Mouse (Mus musculus) spleen, adult 2 months (tissue): ENCODE measurements at regions not wholly inside any gene's neighbourhood (a gene's known extent, or its start where the extent isn't known, plus 50 kb on each side); places are given as distances from the start of the nearest gene placed in this dataset.

Experiments used
- CTCF ChIP-seq: fragments of 200-500 bp; IDR thresholded peaks from 2 replicates; pipeline ENCODE4 v1.5.1; 2011; ENCODE audit warnings: mild to moderate bottlenecking, inconsistent platforms; ENCODE audit not compliant: insufficient read depth, insufficient read length, insufficient replicate concordance; ENCODE audit errors: extremely low read depth
- POLR2A ChIP-seq: fragments of 200-500 bp; IDR thresholded peaks from 2 replicates; pipeline ENCODE4 v1.6.1; 2011; ENCODE audit warnings: low read depth, low read length, inconsistent platforms

DNA sequence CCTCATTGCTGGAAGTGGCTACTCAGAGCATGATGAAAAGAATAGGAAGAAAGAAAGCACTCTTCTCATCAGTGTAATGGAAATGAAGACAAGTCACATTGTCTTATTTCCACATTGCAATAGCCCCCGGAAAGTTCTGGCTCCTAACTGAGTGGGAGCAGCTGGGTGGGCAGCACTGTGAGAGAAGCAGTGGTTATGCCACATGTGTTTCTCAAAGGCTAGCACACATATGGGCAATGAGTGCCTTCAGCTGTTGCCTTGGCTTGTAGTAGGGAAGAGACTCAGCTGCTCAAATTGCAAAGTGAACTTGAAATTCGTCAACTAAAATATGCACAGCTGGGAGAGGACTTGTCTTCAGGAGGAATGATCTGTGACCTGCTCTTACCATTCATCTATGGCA is 190.5 kb upstream of the Myo3a start:
- TF ChIP-seq CTCF (no peak), POLR2A (no peak)
